Mouse (Mus musculus): ENCODE results near the gene Hlf. TPM values are rescaled to one million over a fixed set of nuclear protein-coding genes. Genes with fewer than 3 reads are reported as not detected.

The Hlf gene
- polyA plus RNA-seq, 1 experiment from 2014 or later = 1.9 TPM

DNA sequence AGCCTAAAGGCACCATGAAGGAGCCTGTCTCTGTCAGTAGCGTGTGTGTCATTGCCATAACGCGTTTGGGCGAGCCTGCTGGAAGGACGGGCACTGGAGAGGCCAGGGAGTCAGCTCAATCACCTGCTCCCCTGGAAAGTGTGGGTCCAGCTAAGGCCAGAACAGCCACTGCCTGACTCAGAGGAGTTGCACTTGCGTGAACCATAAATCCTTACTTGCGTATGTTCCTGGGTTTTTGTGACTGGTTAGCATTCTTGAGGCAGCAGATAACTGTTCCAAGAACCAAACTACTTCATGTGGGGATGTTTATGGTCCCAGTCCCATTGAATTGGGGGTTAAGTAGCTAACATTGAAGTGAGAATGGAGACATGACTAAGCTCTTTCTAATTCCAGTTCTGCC lies 38.0 kb downstream of the Hlf start:
- Histone ChIP-seq H3K27ac (no peak overlapping the region), H3K9ac (no peak overlapping the region), H3K4me3 (replicated peaks) (no peak overlapping the region), H3K4me1 (peaks cover 30% of the 10 kb centered on the region), H3K4me2 (no peak overlapping the region), H3K36me3 (no peaks in the 10 kb centered on the region), H3K9me3 (no peaks in the 10 kb centered on the region), H3K27me3 (replicated peaks) (no peaks in the 10 kb centered on the region)
- ATAC-seq (ENCODE audit: insufficient read depth, low FRiP score, low read depth) = no peak
- WGBS = 86% methylated on average over 7 of the region's 7 CpGs

DNA sequence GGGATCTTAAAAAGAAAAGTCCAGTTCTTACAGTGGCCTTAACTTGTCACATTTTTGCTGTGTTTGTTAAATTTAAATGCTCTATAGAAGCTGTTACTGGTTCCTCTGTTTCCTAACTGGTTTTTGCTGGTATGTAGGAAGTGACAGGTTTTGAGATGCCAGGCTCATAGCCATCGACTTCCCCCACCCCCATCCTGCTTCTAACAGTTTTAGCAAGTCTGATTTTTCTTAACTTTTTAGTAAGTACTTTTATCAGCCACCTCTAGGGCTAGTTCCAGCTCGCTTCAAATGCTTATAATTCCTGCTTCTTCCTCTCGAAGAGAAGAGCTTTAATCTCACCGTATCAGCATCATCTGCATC lies 40.6 kb downstream of the Hlf start:
- Histone ChIP-seq H3K27ac (no peak overlapping the region), H3K4me2 (no peak overlapping the region), H3K4me1 (peaks cover 7% of the 10 kb centered on the region; the same call in 1 of the 2 replicates), H3K36me3 (no peaks in the 10 kb centered on the region), H3K4me3 (replicated peaks) (no peak overlapping the region), H3K9me3 (no peaks in the 10 kb centered on the region), H3K27me3 (replicated peaks) (no peaks in the 10 kb centered on the region), H3K9ac (no peak overlapping the region)
- WGBS = 66% methylated on average over 4 of the region's 4 CpGs
- ATAC-seq (ENCODE audit: insufficient read depth, low FRiP score, low read depth) = no peak

DNA sequence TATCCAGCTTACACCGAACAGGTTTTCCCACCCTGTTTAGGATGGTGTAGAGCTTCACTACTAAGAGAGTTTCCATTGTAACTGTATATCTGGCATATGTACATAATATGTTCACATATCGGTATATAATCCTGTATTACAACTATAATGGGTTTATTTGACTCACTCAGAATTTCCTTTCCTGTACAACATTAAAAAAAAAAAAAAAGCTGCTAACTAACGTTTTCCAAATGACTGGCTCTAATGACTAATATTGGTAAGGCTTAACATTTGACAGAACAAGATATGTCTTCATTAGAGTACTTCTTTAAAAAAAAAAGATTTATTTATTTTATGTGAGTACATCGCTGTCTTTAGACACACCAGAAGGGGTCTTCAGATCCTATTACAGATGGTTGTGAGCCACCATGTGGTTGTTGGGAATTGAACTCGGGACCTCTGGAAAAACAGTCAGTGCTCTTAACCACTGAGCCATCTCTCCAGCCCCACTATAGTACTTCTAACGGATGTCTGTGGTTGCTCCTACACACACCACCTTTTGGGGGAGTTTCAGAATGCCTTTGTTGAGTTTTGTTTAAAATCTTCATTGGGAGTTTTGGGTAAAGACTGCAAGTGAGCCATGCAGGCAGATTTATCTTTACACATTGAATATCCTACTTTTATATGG lies 41.1 kb downstream of the Hlf start:
- no peak overlapping the region for H3K4me3 ChIP-seq (replicated peaks)
- ATAC-seq (ENCODE audit: insufficient read depth, low FRiP score, low read depth) = no peak
- H3K27me3 ChIP-seq (replicated peaks) = no peaks in the 10 kb centered on the region
- 0 out of 2 replicates have a peak, but pooled peaks cover 2% of the 10 kb centered on the region for H3K4me1 ChIP-seq
- H3K9me3 ChIP-seq = no peaks in the 10 kb centered on the region
- 63% methylated on average over 6 of the region's 6 CpGs for WGBS
- H3K36me3 ChIP-seq = no peaks in the 10 kb centered on the region
- H3K9ac ChIP-seq = no peak overlapping the region
- no peak overlapping the region for H3K27ac ChIP-seq
- H3K4me2 ChIP-seq = no peak overlapping the region

- no peaks in the 10 kb centered on the region for H3K36me3 ChIP-seq
- H3K4me2 ChIP-seq = no peak overlapping the region
- H3K27me3 ChIP-seq (replicated peaks) = no peaks in the 10 kb centered on the region
- no peak for ATAC-seq (ENCODE audit: insufficient read depth, low FRiP score, low read depth)
- H3K4me3 ChIP-seq (replicated peaks) = no peak overlapping the region
- whole genome bisulfite sequencing = 57% methylated on average over 13 of the region's 13 CpGs
- H3K4me1 ChIP-seq = no peaks in the 10 kb centered on the region
- H3K27ac ChIP-seq = no peak overlapping the region
- no peak overlapping the region for H3K9ac ChIP-seq
- no peaks in the 10 kb centered on the region for H3K9me3 ChIP-seq
Observed at GRCm38 (mm10) chr11:90347667-90348459, 42.8 kb downstream of the Hlf start.

- Histone ChIP-seq H3K36me3 (no peaks in the 10 kb centered on the region), H3K4me3 (replicated peaks) (no peak overlapping the region), H3K4me1 (no peaks in the 10 kb centered on the region), H3K9me3 (no peaks in the 10 kb centered on the region), H3K9ac (no peak overlapping the region), H3K4me2 (no peak overlapping the region), H3K27me3 (replicated peaks) (no peaks in the 10 kb centered on the region), H3K27ac (no peak overlapping the region)
- no peak for ATAC-seq (ENCODE audit: insufficient read depth, low FRiP score, low read depth)
- 88% methylated on average over 11 of the region's 11 CpGs for WGBS
Observed at GRCm38 (mm10) chr11:90345746-90346145, 44.9 kb downstream of the Hlf start.

- 92% methylated on average over 5 of the region's 5 CpGs for WGBS
Observed at GRCm38 (mm10) chr11:90342858-90343257, 47.8 kb downstream of the Hlf start.

DNA sequence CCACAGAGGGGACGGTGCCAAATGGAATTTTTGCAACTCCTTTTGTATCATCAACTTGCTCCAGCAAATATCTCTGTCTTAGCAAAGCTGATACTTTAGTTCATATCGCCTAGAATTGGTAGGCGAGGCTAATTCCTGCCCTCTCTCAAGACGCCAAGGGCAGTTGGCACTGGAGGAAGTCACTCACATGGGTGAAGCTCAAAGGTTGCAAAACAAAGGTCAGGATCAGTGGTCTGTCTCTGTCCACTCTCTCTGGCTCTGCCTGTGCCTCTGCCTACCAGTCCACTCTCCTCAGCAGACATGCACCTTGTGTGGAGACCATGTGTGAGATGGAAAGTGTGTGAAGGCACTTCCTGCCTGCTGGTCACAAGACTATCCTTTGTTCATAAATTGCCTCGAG lies 48.4 kb downstream of the Hlf start:
- no peak for ATAC-seq (ENCODE audit: insufficient read depth, low FRiP score, low read depth)
- H3K27ac ChIP-seq = no peak overlapping the region
- WGBS = 77% methylated on average over 5 of the region's 5 CpGs
- no peaks in the 10 kb centered on the region for H3K4me1 ChIP-seq
- no peaks in the 10 kb centered on the region for H3K9me3 ChIP-seq
- no peaks in the 10 kb centered on the region for H3K36me3 ChIP-seq
- H3K4me2 ChIP-seq = no peak overlapping the region
- no peaks in the 10 kb centered on the region for H3K27me3 ChIP-seq (replicated peaks)
- H3K9ac ChIP-seq = no peak overlapping the region
- no peak overlapping the region for H3K4me3 ChIP-seq (replicated peaks)

More at GRCm38 (mm10) chr11:90342858-90343257, 47.8 kb downstream of the Hlf start:
- no peak overlapping the region for H3K27ac ChIP-seq
- no peaks in the 10 kb centered on the region for H3K9me3 ChIP-seq
- no peak overlapping the region for H3K4me2 ChIP-seq
- H3K4me1 ChIP-seq = no peaks in the 10 kb centered on the region
- H3K4me3 ChIP-seq (replicated peaks) = no peak overlapping the region
- no peak for ATAC-seq (ENCODE audit: insufficient read depth, low FRiP score, low read depth)
- H3K27me3 ChIP-seq (replicated peaks) = no peaks in the 10 kb centered on the region
- no peaks in the 10 kb centered on the region for H3K36me3 ChIP-seq
- H3K9ac ChIP-seq = no peak overlapping the region

DNA sequence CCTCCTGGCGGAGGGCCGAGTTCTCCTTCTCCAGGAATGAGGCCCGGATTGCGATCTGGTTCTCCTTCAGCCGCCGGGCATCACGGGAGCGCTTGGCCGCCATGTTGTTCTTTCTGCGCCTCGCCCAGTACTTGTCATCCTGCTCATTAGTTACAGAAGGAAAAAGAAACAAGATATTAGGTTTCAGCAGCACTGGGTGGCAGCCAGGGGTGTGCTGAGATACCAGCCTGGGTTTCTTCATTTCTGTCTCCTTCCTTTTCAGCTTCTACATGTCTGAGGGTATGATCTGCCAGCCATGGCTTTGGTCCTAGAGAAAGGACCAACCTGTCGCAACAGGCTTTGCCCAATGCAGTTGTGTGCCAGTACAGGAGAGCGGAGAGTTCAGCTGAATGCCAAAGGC lies 49.9 kb downstream of the Hlf start:
- 91% methylated on average over 13 of the region's 13 CpGs for WGBS

GRCm38 (mm10) chr11:90334816-90335215 lies 55.9 kb downstream of the Hlf start:
- WGBS = 45% methylated on average over 1 of the region's 1 CpGs
- H3K9ac ChIP-seq = no peak overlapping the region
- no peaks in the 10 kb centered on the region for H3K27me3 ChIP-seq (replicated peaks)
- H3K4me3 ChIP-seq (replicated peaks) = no peak overlapping the region
- no peaks in the 10 kb centered on the region for H3K36me3 ChIP-seq
- no peaks in the 10 kb centered on the region for H3K9me3 ChIP-seq
- H3K4me2 ChIP-seq = no peak overlapping the region
- H3K4me1 ChIP-seq = no peaks in the 10 kb centered on the region
- no peak for ATAC-seq (ENCODE audit: insufficient read depth, low FRiP score, low read depth)
- H3K27ac ChIP-seq = no peak overlapping the region

More for the DNA sequence above, 49.9 kb downstream of the Hlf start:
- H3K4me1 ChIP-seq = no peaks in the 10 kb centered on the region
- H3K27me3 ChIP-seq (replicated peaks) = no peaks in the 10 kb centered on the region
- H3K9ac ChIP-seq = no peak overlapping the region
- H3K36me3 ChIP-seq = no peaks in the 10 kb centered on the region
- no peak for ATAC-seq (ENCODE audit: insufficient read depth, low FRiP score, low read depth)
- no peak overlapping the region for H3K27ac ChIP-seq
- H3K4me2 ChIP-seq = no peak overlapping the region
- H3K9me3 ChIP-seq = no peaks in the 10 kb centered on the region
- H3K4me3 ChIP-seq (replicated peaks) = no peak overlapping the region

DNA sequence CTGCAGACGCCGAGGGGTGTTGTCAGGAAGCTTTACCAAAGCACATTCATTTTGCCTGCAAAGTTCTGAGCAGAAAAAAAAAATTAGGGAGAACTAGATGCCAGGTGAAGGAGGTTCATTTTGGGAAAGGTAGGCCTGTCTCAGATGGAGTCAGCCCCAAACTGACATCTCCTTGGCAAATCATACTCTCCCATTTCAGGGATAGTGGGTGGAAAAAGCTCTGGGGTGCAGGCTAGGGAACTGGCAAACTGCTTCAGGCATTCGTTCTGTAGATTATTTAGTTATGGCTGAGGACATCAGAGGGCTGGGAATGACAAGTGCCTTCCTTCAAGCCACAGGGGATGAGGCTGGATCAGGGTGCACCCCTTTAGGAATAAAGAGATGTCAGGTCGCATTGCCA lies 58.0 kb downstream of the Hlf start:
- Histone ChIP-seq H3K36me3 (no peaks in the 10 kb centered on the region), H3K9ac (no peak overlapping the region), H3K4me2 (no peak overlapping the region), H3K4me3 (replicated peaks) (no peak overlapping the region), H3K4me1 (no peaks in the 10 kb centered on the region), H3K27me3 (replicated peaks) (no peaks in the 10 kb centered on the region), H3K9me3 (no peaks in the 10 kb centered on the region), H3K27ac (no peak overlapping the region)
- no peak for ATAC-seq (ENCODE audit: insufficient read depth, low FRiP score, low read depth)
- 78% methylated on average over 4 of the region's 4 CpGs for WGBS

- Histone ChIP-seq H3K4me3 (replicated peaks) (no peak overlapping the region), H3K36me3 (no peaks in the 10 kb centered on the region), H3K27ac (no peak overlapping the region), H3K27me3 (replicated peaks) (no peaks in the 10 kb centered on the region), H3K9ac (no peak overlapping the region), H3K4me1 (no peaks in the 10 kb centered on the region), H3K4me2 (no peak overlapping the region), H3K9me3 (no peaks in the 10 kb centered on the region)
- 81% methylated on average over 9 of the region's 9 CpGs for WGBS
- ATAC-seq (ENCODE audit: insufficient read depth, low FRiP score, low read depth) = no peak
Observed at GRCm38 (mm10) chr11:90330202-90330694, 60.4 kb downstream of the Hlf start.

- Histone ChIP-seq H3K9ac (no peak overlapping the region), H3K27me3 (replicated peaks) (no peaks in the 10 kb centered on the region), H3K36me3 (no peaks in the 10 kb centered on the region), H3K4me3 (replicated peaks) (no peak overlapping the region), H3K4me1 (no peaks in the 10 kb centered on the region), H3K27ac (no peak overlapping the region), H3K9me3 (no peaks in the 10 kb centered on the region), H3K4me2 (no peak overlapping the region)
- WGBS = 67% methylated on average over 1 of the region's 1 CpGs
- no peak for ATAC-seq (ENCODE audit: insufficient read depth, low FRiP score, low read depth)
Observed at GRCm38 (mm10) chr11:90326836-90327235, 63.9 kb downstream of the Hlf start.
